Mouse (Mus musculus) large intestine, adult 2 months (tissue): ENCODE measurements around the gene 3110040M04Rik. TPM values are rescaled to one million over a fixed set of nuclear protein-coding genes. Genes with fewer than 3 reads are reported as not detected.

ENCODE experiments used
- polyA plus RNA-seq: library from polyadenylated mRNA; depleted of rRNA; stranded (reverse); fragments of >200 nt; gene quantifications from 2 replicates; pipeline ENCODE4 v1.2.3, GENCODE M21; 2012; rRNA removed

3110040M04Rik gene
- polyA plus RNA-seq, 1 experiment: 0.15 TPM

Other genes with a start within 250 kb of the 3110040M04Rik start
- 2.5 and 6.8 TPM in 2 replicates for gene Hmcn1, start 210.7 kb upstream of the 3110040M04Rik start, polyA plus RNA-seq
- 0.08 and 0.19 TPM in 2 replicates for gene Gm47985, start 21.6 kb upstream of the 3110040M04Rik start, polyA plus RNA-seq
- 0.22 and 0.43 TPM in 2 replicates for gene Gm8947, start 11.7 kb upstream of the 3110040M04Rik start, polyA plus RNA-seq
- 0.41 and 0.82 TPM in 2 replicates for gene Gm47995, start 5.7 kb upstream of the 3110040M04Rik start, polyA plus RNA-seq
- 0.30 TPM in 1 of 2 replicates, not detected in the other for gene Gm47996, start 6.0 kb downstream of the 3110040M04Rik start, polyA plus RNA-seq
- gene Ivns1abp, start 140.4 kb downstream of the 3110040M04Rik start, polyA plus RNA-seq: 66.2 and 106 TPM in 2 replicates
- 7.4 and 14.0 TPM in 2 replicates for gene Swt1, start 224.3 kb downstream of the 3110040M04Rik start, polyA plus RNA-seq
- 12.2 and 18.9 TPM in 2 replicates for gene Trmt1l, start 224.4 kb downstream of the 3110040M04Rik start, polyA plus RNA-seq